Mouse (Mus musculus): ENCODE measurements at regions not wholly inside any gene's neighbourhood (a gene's known extent, or its start where the extent isn't known, plus 50 kb on each side); places are given as distances from the start of the nearest gene placed in this dataset.

DNA sequence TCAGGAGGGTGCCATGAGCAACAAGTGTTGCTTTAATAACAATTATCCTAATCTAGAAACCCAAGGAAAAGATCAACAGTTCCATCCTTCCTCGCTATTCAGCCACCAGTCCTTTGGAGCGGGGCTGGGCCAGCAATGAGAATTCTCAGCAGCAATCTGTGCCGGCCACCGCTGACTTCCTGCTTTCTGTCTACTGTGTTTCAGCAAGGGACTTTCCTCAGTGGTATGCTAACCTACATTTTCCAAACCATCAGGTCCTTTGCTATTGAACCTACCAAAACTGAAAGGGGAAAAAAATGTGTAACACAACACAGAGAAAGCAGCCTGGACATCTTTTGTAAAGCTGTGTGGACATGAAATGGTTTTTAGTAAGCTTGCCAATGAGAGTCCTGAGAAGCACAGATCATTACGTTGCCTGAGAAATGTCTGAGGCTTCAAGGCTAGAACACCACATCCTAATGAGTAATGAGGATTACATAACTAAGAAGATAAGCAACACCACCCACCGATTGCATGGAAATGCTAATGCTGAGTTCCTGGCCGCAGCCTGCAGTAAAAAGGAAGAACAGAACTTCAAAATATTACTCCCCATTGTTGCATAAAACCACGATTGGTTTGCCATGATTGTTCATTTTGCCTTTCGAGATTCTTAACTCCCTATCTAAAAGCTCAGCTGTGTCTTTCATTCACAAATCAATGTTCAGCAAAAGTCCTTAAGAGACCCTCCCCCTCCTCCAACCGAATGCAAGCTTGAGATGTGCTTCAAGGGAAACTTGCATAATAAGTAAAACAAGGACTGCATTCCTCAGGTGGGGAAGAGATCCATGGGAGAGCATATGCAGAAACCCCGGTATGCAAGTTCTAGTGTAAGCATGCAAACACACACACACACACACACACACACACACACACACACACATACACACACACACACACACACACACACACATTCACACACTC, 130.9 kb upstream of the 4930412O13Rik start:
- TF ChIP-seq POLR2A (IDR thresholded peaks at IDR 0.05; ENCODE audit: extremely low read depth, insufficient read depth, low read length) = no peak
- no peak for TF ChIP-seq CTCF (IDR thresholded peaks at IDR 0.05; ENCODE audit: low read depth, low read length)
